Mouse (Mus musculus) fat pad, adult 2 months (tissue): Measurements from ENCODE around the gene Grin2b.
"Not testable (repeated sequence)": the region's sequence is repeated elsewhere in the genome, so short reads cannot be mapped to it uniquely, and the experiment has no call there.

Experiments
- DNase-seq: peaks from one replicate; pipeline ENCODE4 v3.0.0-alpha.2; 2011; ENCODE audit warnings: low read depth, low spot score; ENCODE audit errors: extremely low read depth

The Grin2b gene

DNA sequence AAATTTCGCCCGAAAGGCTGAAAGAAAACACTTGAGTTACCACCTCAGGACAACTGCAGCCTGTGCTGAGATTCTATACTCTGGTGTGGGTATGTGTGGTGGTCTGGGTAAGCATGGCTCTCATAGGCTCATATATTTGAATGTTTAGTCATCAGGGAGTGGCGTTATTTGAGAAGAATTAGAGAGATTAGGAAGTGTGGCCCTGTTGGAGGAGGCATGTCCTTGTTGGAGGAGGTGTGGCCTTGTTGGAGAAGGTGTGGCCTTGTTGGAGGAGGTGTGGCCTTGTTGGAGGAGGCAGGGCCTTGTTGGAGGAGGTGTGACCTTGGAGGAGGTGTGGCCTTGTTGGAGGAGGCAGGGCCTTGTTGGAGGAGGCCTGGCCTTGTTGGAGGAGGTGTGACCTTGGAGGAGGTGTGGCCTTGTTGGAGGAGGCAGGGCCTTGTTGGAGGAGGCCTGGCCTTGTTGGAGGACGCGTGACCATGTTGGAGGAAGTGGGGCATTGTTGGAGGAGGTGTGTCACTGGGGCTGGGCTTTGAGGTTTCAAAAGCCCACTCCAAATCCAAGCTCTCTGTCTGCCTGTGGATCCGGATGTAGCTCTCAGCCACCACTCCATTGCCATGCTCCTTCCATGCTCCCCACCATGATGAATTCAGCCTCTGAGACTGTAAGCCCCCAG is 466.3 kb downstream of the Grin2b start:
- DNase-seq = not testable (repeated sequence)

DNA sequence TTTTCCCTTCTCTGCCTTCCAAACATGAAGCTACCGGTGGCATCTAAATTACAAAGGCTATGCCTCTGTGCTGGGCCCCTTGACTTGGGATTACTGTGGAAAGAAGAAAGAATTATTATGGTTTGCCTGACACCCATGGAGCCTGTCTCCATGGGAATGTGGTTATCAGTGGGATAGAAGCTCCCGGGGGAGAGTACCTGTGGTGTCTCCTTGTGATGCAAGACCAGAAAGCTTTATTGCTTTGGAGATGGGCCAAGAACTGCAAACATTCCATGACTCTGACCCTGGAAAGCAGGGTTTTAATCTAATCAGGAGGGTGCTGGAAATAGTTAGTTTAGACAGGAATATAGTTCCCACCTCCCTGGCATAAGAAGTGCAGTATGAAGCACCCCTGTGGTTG is 469.7 kb downstream of the Grin2b start:
- DNase-seq = no peak

DNA sequence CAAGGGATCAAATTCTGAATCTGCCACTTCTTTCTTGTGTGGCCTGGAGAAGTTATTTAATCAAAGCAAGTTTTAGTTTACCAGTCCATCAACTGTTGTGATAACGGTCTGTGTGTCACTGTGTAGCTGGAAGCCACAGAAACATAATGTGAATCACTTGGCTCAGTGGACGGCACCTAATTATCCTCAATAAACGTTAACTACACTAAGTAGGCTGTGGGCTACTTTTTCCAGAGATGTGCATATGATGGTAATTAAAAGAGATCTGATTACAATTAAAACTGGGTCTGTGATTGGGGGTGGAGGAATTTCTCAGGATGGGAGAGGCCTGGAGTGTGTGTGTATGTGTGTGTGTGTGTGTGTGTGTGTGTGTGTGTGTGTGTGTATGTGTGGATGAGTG is 471.9 kb downstream of the Grin2b start:
- no peak for DNase-seq

DNA sequence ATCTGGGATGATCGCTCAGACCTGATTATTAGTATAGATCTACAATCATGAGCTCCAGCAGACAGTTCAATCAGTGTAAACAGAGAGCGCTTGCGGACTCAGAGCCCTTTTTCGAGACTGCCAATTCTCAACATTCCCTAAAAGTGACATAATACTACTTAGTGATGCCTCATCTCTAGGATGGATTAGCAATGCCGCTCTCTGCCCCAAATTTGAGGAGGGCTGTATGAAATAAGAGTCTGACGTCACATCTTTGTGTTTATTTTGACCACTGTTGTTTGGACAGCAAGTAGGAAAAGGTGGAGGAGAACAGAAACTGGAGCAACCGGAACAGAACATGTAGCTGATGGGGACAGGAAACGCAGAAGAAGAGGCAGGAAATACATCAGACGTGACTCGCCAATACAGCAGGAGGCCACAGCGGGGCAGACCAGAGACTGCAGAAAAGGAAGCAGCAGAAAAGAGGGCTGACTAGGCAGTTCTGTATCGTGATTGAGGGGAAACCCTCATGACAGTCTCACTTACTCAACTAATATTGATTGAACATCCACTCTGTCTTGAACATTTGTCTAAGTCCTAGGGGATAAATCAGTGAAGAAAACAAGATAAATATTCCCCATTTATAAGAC is 472.5 kb downstream of the Grin2b start:
- no peak for DNase-seq

DNA sequence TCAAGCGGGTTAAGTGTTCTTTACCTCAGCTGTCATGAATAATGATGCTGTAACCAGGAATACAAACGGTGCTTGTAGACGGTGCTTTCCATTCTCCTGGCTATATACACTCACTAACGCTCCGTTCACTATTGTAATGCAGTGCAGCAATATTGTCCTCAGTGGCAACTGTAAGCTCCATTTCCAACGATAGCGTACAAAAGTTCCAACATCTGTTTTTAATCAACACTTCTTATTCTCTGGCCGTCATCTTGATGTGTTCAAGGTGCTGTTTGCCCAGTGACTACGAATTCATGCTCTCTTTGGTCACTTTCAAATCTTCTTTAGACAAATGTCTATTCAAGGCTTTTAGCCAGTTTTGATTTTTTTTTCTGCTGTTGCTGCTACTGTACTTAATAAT is 480.8 kb downstream of the Grin2b start:
- DNase-seq = no peak

DNA sequence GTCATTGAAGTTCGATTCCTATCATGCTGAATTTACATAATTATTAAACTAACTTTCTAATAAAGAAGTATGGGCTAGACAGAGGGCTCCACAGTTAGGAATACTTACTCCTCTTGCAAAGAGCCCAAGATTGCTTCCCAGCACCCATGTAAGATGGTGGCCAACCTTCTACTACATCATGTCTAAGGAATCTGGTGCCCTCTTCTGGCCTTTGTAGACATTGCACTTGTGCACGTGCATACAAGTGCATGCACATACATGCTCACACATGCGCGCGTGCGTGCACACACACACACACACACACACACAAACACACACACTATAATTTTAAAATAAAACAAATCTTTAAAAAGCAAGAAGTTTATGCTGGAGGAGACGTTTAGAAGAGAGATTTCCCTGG is 481.8 kb downstream of the Grin2b start:
- no peak for DNase-seq

DNA sequence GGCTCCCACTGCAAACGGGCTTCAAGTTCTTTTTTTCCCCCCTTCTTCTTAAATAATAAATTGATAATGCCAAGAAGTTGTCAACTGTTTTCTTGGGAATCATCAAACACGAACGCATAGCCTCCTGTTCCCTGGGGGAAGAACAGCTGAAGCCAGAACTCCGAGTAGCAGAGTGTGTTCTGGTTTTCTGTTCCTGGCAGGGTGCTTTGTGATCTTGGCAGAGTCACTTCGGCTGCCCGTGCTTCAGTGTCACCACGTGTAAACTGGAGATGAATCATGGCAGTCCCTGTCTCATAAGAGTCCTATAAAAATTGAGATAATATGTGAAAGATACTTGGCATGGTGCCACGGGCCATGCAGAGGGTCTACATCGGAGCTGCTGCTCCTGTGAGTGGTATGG is 485.4 kb downstream of the Grin2b start:
- peak; percentile 45 for DNase-seq

DNA sequence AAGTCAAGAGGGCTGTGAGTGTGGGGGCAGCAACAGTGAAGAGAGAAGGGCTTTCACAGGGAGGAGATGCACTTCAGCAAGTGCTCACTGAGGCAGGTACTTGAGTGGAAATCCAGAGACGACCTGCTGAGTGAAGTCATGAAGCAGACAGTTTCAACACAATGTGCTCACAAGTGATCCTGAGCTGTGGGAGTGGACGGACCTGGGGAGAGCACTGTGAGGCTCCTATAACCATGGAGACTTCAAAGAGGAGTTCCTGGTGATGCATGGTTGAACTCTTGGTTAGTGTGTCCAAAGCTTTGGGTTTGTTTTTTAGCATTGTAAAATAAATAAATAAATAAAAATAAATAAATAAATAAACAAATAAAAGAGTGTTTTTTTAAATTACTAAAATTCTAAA is 489.1 kb downstream of the Grin2b start:
- DNase-seq = no peak

DNA sequence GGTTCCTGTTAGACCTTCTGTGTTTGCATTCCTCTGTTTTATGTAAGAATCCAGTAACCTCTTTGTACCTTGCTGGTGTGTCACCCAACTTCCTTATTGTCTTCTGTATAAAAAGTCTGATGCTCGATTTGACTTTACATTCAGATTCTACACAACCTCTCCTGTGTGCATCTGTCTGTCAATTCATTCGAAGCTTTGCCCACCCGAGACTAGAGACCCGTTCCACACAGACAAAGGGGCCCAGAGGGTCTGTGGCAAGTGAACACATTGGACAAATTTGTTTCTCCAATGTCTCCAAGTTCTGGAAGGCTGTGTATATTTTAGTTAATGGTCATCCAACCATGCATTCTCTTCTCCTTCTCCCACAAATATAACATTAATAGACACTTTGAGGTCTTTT is 491.9 kb downstream of the Grin2b start:
- DNase-seq = not testable (repeated sequence)

DNA sequence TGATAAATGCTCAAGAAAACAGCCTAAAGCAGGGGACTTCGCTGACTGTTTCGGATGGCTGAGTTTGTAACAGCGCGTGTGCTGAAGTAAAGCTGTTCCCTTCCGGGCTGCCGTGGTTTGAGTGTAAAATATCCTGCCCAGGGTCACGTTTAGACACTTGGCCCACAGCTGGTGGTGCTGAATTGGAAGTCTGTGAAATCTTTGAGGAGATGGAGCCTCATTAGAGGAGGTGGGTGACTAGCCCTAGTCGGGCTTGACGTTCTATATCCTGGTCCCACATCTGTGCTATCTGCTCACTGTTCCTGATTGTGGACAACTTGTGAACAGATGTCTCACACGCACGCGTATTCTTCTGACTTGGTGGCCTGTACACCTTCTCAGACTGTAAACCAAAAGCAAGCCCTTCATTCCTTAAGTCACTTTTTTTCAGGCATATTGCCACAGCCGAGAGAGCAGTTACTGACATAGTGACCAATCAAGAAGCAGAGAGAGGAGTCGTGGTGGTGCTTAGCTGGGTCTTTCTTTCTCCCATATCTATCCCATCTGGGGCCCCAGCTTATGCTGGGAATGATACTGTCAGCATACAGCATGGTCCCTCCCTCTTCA is 493.1 kb downstream of the Grin2b start:
- no peak for DNase-seq

DNA sequence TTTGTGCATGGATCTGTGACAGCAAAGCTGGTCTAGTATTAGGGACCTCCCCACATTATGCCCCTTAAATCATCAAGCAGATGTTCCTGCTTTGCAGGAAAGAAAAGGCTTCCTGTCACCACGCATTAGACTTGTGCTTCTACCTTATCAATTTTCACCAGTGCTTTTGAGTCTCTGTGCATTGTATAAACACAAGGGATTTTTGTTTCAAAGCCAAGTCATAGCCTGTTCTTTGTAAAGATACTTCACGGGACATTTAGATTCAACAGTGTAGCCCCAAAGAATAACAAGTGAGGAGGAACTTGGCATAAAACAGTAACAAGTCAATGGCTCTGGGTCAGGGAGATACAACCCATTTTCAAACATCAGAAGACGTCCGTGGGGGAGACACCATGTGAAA is 498.9 kb downstream of the Grin2b start:
- no peak for DNase-seq

DNA sequence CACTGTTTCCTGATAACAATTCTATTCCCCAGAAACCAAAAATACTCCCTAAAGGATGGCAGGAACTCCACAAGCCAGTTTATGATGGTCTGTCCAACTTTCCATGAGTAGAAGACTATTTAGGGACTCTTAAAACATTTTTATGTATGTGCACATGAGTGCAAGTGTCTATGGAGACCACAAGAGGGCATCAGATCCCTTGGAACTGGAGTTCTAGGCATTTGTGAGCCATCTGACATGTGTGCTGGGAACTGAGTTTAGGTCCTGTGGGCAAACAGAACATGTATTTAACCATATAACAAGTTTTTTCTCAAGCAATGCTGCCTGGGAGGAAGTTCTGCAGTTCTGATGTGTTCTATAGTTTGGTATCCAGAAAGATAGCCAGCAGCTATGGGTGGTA is 501.3 kb downstream of the Grin2b start:
- no peak for DNase-seq
